Mouse (Mus musculus) embryonic facial prominence, embryonic 10.5 days (tissue): ENCODE data around the gene Tbx20. TPM values are rescaled to one million over a fixed set of nuclear protein-coding genes. Genes with fewer than 3 reads are reported as not detected.

Source experiments
- DNase-seq: peaks from one replicate; pipeline ENCODE4 v3.0.0-alpha.2; 2017; ENCODE audit warnings: low spot score
- H3K27ac ChIP-seq: fragments of 300-500 bp; sonication (generic); replicated peaks from 2 replicates; pipeline ENCODE4 v1.5.1; 2016; ENCODE audit warnings: mild to moderate bottlenecking
- H3K27me3 ChIP-seq: fragments of 300-500 bp; sonication (generic); replicated peaks from 2 replicates; pipeline ENCODE4 v1.6.1; 2016; ENCODE audit warnings: low read depth, mild to moderate bottlenecking; ENCODE audit not compliant: poor library complexity, severe bottlenecking
- H3K36me3 ChIP-seq: fragments of 300-500 bp; sonication (generic); replicated peaks from 2 replicates; pipeline ENCODE4 v1.6.1; 2016; ENCODE audit warnings: mild to moderate bottlenecking, moderate library complexity
- H3K4me1 ChIP-seq: fragments of 300-500 bp; sonication (generic); 2 replicates; pipeline ENCODE4 v1.6.1; 2016
- H3K4me3 ChIP-seq: fragments of 300-500 bp; sonication (generic); 2 replicates; pipeline ENCODE4 v1.5.1; 2016; ENCODE audit warnings: mild to moderate bottlenecking, moderate library complexity
- H3K9me3 ChIP-seq: fragments of 300-500 bp; sonication (generic); 2 replicates; pipeline ENCODE4 v1.6.1; 2016; ENCODE audit warnings: mild to moderate bottlenecking
- WGBS: fragments of 180-500 bp; shearing (Covaris S2); methylation state at CpG from one replicate; pipeline ENCODE4 v1.1.7; 2016; 5-methylcytosine and 5-hydroxymethylcytosine counted together
- polyA plus RNA-seq: library from polyadenylated mRNA; unstranded; fragments of >200 nt; fragmentation: Nextera tagmentation; extraction: Ambion mirVana; gene quantifications from 2 replicates; pipeline ENCODE4 v1.2.1, GENCODE M21; 2016

The Tbx20 gene
- 0.87 and 2.1 TPM in 2 replicates for polyA plus RNA-seq

DNA sequence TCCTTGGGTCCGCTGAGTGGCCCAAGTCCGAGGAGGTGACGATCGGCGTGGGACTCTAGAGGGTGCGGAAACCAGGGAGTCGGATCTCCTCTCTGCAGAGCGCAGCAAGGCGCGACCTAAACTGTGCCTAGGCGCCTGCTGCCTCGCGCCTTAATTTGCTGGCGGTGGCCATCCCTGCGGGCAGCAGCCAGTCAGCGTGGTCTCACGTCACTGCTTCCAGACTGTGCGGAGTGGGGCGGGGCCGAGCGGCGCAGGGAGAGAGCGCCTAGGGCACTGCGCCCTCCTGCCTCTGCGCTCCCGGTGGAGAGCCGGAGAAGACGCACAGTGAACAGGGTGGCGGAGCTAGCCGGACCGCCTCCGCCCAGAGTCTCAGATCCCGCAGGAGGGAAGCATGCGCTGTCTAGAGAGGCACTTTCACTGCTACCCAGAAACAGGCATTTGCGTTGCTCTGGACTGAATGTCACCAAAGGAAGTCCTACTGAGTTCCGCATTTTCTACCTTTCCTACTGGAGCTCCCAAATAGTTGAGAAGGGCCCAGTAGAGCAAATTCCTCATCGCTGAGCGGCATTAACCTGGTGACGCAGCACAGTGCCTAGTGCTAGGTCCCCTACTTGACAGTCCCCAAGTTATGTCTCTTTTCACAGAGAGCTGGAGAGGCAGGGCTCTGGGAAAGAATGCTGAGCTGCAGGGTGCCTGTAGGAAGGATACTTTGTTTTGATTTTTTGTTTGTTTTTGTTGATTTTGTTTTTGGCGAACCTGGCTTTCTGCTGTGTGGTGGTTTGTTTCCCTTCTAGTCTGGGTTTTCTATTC is at the start of gene Tbx20:
Gene Tbx20 (minus strand): TSS at position 144 of the 810 bp plus-strand sequence.
- peak within 1 kb of the TSS; percentile 52 for H3K4me3 ChIP-seq
- peaks cover 36% of the 10 kb centered on the region for H3K4me1 ChIP-seq
- WGBS: under 1% methylated on average over 40 of the region's 40 CpGs
- peak; percentile 87 for DNase-seq
- no peaks in the 10 kb centered on the region for H3K36me3 ChIP-seq
- H3K27me3 ChIP-seq: peaks cover 100% of the 10 kb centered on the region
- H3K9me3 ChIP-seq: no peaks in the 10 kb centered on the region
- H3K27ac ChIP-seq: no peak within 1 kb of the TSS; the same call in 1 of the 2 replicates

DNA sequence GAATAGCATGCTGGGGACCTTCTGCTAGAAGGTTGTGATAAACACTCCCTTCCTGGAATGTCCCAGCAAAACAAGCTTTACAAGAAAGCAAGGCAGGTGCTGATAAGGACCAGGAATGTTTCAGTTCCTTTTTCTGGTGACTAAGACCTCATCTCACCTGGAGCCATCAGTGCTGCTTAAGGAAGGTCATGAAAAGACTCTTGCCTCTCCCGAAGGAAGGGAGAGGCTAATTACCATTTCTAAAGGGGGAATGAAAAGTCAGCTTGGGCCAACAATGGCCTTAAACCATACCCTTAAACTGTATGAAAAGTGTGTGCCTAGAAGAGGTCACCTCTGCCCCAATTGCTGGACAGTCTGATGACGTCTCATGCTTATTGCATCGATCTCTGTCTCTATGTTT is 44.4 kb upstream of the Tbx20 start:
- DNase-seq: no peak
- Histone ChIP-seq H3K4me3 (no peak overlapping the region), H3K27ac (no peak overlapping the region), H3K36me3 (no peaks in the 10 kb centered on the region), H3K4me1 (no peaks in the 10 kb centered on the region), H3K9me3 (no peaks in the 10 kb centered on the region), H3K27me3 (no peaks in the 10 kb centered on the region; the same call in 1 of the 2 replicates)
- 76% methylated on average over 3 of the region's 3 CpGs for WGBS

GRCm38 (mm10) chr9:24812461-24812860 is 38.4 kb upstream of the Tbx20 start:
- Histone ChIP-seq H3K36me3 (no peaks in the 10 kb centered on the region), H3K4me3 (no peak overlapping the region), H3K27ac (no peak overlapping the region), H3K4me1 (no peaks in the 10 kb centered on the region), H3K9me3 (no peaks in the 10 kb centered on the region), H3K27me3 (no peaks in the 10 kb centered on the region; the same call in 1 of the 2 replicates)
- WGBS: 93% methylated on average over 6 of the region's 6 CpGs
- no peak for DNase-seq

GRCm38 (mm10) chr9:24792110-24792509 is 18.0 kb upstream of the Tbx20 start:
- no peaks in the 10 kb centered on the region for H3K4me1 ChIP-seq
- WGBS: 94% methylated on average over 2 of the region's 2 CpGs
- no peak for DNase-seq
- H3K4me3 ChIP-seq: no peak overlapping the region
- H3K9me3 ChIP-seq: no peaks in the 10 kb centered on the region
- no peaks in the 10 kb centered on the region for H3K27me3 ChIP-seq
- H3K36me3 ChIP-seq: no peaks in the 10 kb centered on the region
- H3K27ac ChIP-seq: no peak overlapping the region

- Histone ChIP-seq H3K4me3 (no peak overlapping the region), H3K36me3 (no peaks in the 10 kb centered on the region), H3K9me3 (no peaks in the 10 kb centered on the region), H3K27ac (no peak overlapping the region), H3K4me1 (no peaks in the 10 kb centered on the region), H3K27me3 (no peaks in the 10 kb centered on the region)
- 61% methylated on average over 3 of the region's 3 CpGs for WGBS
- DNase-seq: no peak
Measured at GRCm38 (mm10) chr9:24789396-24789795, 15.3 kb upstream of the Tbx20 start.

- 27% methylated on average over 3 of the region's 3 CpGs for WGBS
- Histone ChIP-seq H3K27me3 (peaks cover 60% of the 10 kb centered on the region), H3K4me3 (no peak overlapping the region), H3K36me3 (no peaks in the 10 kb centered on the region), H3K27ac (no peak overlapping the region), H3K9me3 (no peaks in the 10 kb centered on the region), H3K4me1 (peaks cover 18% of the 10 kb centered on the region)
- no peak for DNase-seq
Measured at GRCm38 (mm10) chr9:24782338-24782737, 8.2 kb upstream of the Tbx20 start.

- H3K4me1 ChIP-seq: peaks cover 20% of the 10 kb centered on the region
- peak overlapping the region; percentile 60 for H3K4me3 ChIP-seq
- under 1% methylated on average over 32 of the region's 32 CpGs for WGBS
- DNase-seq: peak; percentile 68
- H3K27ac ChIP-seq: 0 out of 2 replicates have a peak overlapping the region, but pooled peaks have one; percentile 44
- H3K27me3 ChIP-seq: peaks cover 73% of the 10 kb centered on the region
- H3K36me3 ChIP-seq: no peaks in the 10 kb centered on the region
- no peaks in the 10 kb centered on the region for H3K9me3 ChIP-seq
Measured at GRCm38 (mm10) chr9:24780929-24781441, 6.9 kb upstream of the Tbx20 start.

GRCm38 (mm10) chr9:24780391-24780928 is 6.4 kb upstream of the Tbx20 start:
- peaks cover 20% of the 10 kb centered on the region for H3K4me1 ChIP-seq
- no peak for DNase-seq
- WGBS: under 1% methylated on average over 22 of the region's 22 CpGs

GRCm38 (mm10) chr9:24779975-24780374 is 5.9 kb upstream of the Tbx20 start:
- Histone ChIP-seq H3K27me3 (peaks cover 83% of the 10 kb centered on the region), H3K9me3 (no peaks in the 10 kb centered on the region), H3K4me1 (peaks cover 20% of the 10 kb centered on the region), H3K27ac (no peak overlapping the region), H3K36me3 (no peaks in the 10 kb centered on the region), H3K4me3 (no peak overlapping the region)
- WGBS: 2% methylated on average over 3 of the region's 3 CpGs
- DNase-seq: peak; percentile 22

More at GRCm38 (mm10) chr9:24780391-24780928, 6.4 kb upstream of the Tbx20 start:
- Histone ChIP-seq H3K9me3 (no peaks in the 10 kb centered on the region), H3K27ac (0 out of 2 replicates have a peak overlapping the region, but pooled peaks have one; percentile 44), H3K27me3 (peaks cover 79% of the 10 kb centered on the region), H3K36me3 (no peaks in the 10 kb centered on the region), H3K4me3 (peak overlapping the region; percentile 60)

- no peak overlapping the region for H3K4me3 ChIP-seq
- WGBS: 3% methylated on average over 14 of the region's 14 CpGs
Measured at GRCm38 (mm10) chr9:24778571-24778970, 4.5 kb upstream of the Tbx20 start.

DNA sequence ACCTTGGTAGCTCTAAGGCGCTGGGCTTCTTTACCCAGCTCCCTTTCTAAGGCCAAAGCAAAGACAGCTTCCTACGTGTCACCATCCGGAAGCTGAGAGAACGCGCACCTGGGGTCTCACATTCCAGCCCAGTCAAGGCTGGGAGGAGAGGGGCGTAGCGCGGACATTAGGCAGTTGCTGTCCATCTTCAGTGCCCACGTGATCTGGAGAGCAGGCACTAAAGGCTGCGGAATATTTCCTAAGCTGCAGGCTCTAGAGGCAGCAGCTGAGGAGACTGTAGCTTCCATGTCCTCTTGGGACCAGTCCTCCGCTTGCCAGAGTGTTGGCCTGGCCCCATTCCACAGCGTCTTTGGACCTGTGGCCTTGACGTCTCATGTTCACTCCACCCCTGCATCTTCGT is 3.9 kb upstream of the Tbx20 start:
- Histone ChIP-seq H3K36me3 (no peaks in the 10 kb centered on the region), H3K27me3 (peaks cover 100% of the 10 kb centered on the region), H3K9me3 (no peaks in the 10 kb centered on the region), H3K4me1 (peaks cover 37% of the 10 kb centered on the region), H3K4me3 (peak overlapping the region; percentile 36), H3K27ac (no peak overlapping the region)
- peak; percentile 65 for DNase-seq
- under 1% methylated on average over 14 of the region's 14 CpGs for WGBS

More at GRCm38 (mm10) chr9:24778571-24778970, 4.5 kb upstream of the Tbx20 start:
- H3K9me3 ChIP-seq: no peaks in the 10 kb centered on the region
- peak; percentile 39 for DNase-seq
- H3K27ac ChIP-seq: no peak overlapping the region
- peaks cover 34% of the 10 kb centered on the region for H3K4me1 ChIP-seq
- peaks cover 97% of the 10 kb centered on the region for H3K27me3 ChIP-seq
- H3K36me3 ChIP-seq: no peaks in the 10 kb centered on the region

GRCm38 (mm10) chr9:24777176-24777895 is 3.2 kb upstream of the Tbx20 start:
- no peaks in the 10 kb centered on the region for H3K9me3 ChIP-seq
- peak; percentile 61 for DNase-seq
- peaks cover 37% of the 10 kb centered on the region for H3K4me1 ChIP-seq
- no peak overlapping the region for H3K27ac ChIP-seq
- peaks cover 100% of the 10 kb centered on the region for H3K27me3 ChIP-seq
- H3K4me3 ChIP-seq: peak overlapping the region; percentile 36
- H3K36me3 ChIP-seq: no peaks in the 10 kb centered on the region
- WGBS: under 1% methylated on average over 37 of the region's 37 CpGs
